Mouse (Mus musculus) common myeloid progenitor, adult 5-6 weeks (primary cell): ENCODE measurements around the gene Irf9. TPM values are rescaled to one million over a fixed set of nuclear protein-coding genes. Genes with fewer than 3 reads are reported as not detected.
A peak's percentile ranks its signal among the peaks of the same experiment; 100 is the strongest.

Experiments
- ATAC-seq: replicated peaks from 2 replicates; pipeline ENCODE4 v1.8.0; 2016; ENCODE audit warnings: low read depth, mild to moderate bottlenecking, moderate TSS enrichment, inconsistent platforms; ENCODE audit not compliant: poor library complexity, severe bottlenecking
- total RNA-seq: library from RNA; stranded (forward); fragments of 200-1000, 187-1606 nt; gene quantifications from 2 replicates; pipeline ENCODE4 v1.2.3, GENCODE M21; 2017

Irf9 gene
- 38.5 and 39.8 TPM in 2 replicates for total RNA-seq

GRCm38 (mm10) chr14:55603271-55603632 is at the start of gene Irf9:
Gene Irf9 (plus strand): TSS chr14:55603571.
- 0 out of 2 replicates have a peak, but pooled peaks have one; percentile 16 for ATAC-seq

DNA sequence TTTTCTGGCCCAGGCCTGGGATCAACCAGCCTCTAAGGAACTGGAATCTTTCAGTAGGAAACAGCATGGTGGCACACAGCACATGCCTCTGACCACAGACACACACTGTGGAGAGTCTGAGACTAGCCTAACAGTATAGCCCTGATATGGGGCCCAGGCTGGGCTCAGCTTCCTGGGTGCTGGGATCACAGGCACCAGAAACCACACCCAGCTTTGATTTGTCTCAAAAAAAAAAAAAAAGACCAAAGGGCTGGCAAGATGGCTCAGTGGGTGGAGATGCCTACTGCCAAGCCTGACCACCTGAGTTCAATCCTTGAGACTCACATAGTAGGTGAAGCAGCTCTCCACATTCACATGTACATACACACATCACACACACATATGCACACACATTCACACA is 48.7 kb upstream of the Irf9 start:
- no peak for ATAC-seq

- no peak for ATAC-seq
Measured at GRCm38 (mm10) chr14:55555788-55556187, 47.6 kb upstream of the Irf9 start.

- peak; percentile 40 for ATAC-seq
Measured at GRCm38 (mm10) chr14:55557003-55557402, 46.4 kb upstream of the Irf9 start.

- ATAC-seq: no peak
Measured at GRCm38 (mm10) chr14:55557587-55557986, 45.8 kb upstream of the Irf9 start.

GRCm38 (mm10) chr14:55558740-55559448 is 44.5 kb upstream of the Irf9 start:
- no peak for ATAC-seq

DNA sequence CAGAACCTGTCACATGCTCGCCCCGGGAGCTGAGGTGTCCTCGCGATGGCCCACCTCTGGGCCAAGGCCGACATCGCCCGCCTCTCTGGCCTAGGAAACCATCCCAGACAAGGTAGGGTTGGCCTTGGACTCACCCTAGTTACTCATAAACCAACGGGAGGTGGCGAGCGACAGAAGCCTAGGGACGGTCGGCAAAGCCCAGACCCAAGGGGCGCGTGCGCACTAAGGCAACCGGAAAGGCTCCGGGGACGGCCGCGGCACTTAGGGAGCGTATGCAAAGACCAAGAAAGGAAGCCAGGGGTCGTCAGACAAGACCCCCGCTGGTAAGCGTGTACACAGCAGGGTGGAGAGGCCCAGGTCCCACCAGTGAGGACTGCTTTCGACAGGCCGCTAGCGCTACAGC is 43.6 kb upstream of the Irf9 start, which contains the start of gene Dcaf11:
TSS of gene Dcaf11 (plus strand) at position 208 of the 403 bp plus-strand sequence.
- peak; percentile 52 for ATAC-seq

DNA sequence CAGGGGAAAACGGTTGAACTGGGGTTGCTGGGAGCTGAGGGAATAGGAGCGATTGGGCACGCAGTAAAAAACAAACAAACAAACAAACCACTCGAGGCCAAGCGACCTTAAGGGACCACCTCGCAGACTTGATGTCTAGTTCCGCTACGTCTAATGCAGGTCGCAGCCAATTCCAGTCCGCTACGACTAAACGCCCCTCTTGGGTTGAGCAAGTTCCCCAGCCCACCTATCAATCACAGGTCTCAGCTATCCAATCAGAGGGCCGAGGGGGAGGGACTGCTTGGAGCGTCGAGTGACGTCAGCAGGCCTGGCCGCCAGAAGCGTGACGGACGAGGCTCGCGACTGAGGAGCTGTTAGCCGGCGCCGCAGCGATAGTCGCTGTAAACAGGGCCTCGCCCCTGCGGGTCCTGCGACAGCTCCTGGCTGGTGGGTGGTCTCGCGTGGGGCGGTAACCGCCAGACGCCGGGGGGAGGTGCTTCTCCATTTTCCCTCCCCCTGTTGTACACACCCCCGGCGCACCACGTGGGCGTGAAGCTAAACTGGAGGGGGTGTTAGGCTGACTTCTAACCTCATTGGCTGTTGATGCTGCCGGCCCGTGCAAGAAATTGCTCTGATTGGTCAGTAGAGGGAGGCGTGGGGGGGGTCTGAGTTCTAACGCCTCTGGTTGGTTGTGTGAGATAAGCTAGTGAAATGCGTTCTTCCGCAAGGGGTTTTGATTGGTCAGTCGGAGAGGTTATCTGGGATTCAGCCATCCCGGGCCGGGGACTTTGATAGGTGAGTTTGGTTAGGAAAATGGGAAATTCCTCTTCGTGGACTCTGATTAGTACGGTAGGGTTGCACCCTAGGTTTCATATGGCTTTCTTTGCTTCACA is 42.9 kb upstream of the Irf9 start, which contains the start of gene A730061H03Rik:
TSS of gene A730061H03Rik (minus strand) at position 205 of the 872 bp plus-strand sequence.
- peak; percentile 76 for ATAC-seq

- no peak for ATAC-seq
Measured at GRCm38 (mm10) chr14:55561860-55562259, 41.5 kb upstream of the Irf9 start.

GRCm38 (mm10) chr14:55563249-55563648 is 40.1 kb upstream of the Irf9 start:
- no peak for ATAC-seq

DNA sequence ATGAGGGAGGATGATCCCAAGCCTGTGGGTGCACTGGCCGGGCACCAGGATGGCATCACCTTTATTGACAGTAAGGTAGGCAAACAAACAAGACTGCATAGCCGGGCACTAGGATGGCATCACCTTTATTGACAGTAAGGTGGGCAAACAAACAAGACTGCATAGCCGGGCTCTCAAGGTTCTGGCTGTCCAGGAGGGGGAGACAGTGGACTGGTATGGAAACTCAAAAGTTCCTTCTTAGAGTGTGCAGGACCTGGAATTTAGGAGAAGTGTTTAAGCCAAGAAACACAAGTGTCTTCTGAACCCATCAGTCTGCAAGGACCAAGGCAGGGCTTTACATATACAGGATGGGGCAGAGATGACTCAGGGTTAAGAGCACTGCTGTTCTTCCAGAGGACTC is 37.6 kb upstream of the Irf9 start:
- no peak for ATAC-seq

DNA sequence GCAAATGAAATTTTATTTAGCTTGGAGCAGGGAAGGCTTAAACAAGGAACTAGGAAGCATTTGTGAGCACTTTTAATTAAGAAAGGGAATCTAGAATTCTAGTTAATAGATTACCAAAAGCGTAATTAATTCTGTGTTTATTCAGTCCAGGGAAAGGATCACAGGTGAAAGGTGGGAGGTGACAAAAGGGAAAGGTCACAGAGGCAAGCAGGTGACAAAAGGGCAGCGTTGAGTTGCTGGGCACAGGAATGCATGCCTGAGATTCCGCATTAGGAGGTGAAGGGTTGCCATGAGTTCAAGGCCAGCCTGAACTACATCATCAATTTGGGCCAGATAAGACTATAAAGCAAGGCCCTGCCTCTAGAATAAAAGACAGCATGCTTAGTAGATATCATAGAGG is 35.9 kb upstream of the Irf9 start:
- no peak for ATAC-seq

- ATAC-seq: no peak
Measured at GRCm38 (mm10) chr14:55570588-55570987, 32.8 kb upstream of the Irf9 start.

DNA sequence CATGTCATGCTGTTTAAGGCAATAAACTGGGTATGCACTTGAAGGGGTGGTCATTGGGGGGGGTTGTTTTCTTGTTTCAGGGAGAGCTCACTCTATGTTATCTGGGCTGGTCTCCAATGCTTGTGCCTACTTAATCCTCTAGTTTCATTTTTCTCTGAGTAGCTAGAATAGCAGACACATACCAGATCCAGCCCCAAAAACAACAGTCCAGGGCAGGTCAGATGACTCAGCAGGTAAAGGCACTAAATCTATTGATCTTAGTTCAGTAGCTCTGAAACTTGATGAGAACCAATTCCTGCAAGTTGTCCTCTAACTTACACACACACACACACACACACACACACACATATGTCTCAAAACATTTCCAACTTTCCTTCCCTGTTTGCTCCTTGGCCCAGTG is 31.6 kb upstream of the Irf9 start:
- ATAC-seq: no peak

DNA sequence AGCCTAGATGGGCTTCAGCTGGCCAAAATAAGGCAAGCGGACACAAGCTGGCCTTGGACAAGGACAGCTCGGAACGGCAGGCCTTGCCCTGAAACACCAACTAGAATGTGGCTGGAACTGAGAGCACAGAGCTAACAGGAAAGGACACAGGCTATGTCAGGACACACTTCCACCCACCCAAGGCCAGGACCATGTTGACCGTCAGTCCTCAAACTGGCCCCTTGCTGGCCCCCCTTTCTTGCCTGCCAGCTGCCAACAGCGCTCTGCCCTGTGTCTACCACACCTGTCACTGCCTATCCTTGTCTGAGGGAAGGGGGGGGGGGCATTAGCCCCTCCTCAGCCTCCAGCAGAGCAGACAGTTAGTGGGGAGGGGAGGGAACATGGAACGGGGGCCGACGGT is 28.1 kb upstream of the Irf9 start, which contains the start of gene Fitm1:
TSS of gene Fitm1 (plus strand) at position 316 of the 400 bp plus-strand sequence.
- no peak for ATAC-seq

DNA sequence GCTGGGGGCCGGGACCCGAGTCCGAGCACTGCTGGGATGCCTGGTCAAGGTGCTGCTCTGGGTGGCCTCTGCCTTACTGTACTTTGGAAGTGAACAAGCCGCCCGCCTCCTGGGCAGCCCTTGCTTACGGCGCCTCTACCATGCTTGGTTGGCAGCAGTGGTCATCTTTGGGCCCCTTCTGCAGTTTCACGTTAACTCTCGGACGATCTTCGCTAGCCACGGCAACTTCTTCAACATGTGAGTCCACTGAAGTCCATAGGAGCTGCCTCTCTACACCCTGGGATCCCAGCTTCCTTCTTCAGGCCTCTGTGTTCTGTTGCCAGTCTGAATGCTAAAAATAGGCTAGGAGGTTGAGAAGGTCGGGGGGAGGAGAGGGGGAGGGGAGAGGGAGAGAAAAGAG is 27.7 kb upstream of the Irf9 start:
- no peak for ATAC-seq

DNA sequence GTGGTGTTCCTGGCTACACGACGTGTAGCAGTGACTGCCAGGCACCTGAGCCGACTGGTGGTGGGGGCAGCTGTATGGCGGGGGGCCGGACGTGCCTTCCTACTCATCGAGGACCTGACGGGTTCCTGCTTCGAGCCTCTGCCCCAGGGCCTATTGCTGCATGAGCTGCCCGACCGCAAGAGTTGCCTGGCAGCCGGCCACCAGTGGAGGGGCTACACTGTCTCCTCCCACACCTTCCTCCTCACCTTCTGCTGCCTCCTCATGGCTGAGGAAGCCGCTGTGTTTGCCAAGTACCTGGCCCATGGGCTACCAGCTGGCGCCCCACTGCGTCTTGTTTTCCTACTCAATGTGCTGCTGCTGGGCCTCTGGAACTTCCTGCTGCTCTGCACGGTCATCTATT is 27.0 kb upstream of the Irf9 start:
- ATAC-seq: peak; percentile 31

GRCm38 (mm10) chr14:55577871-55578667 is 25.3 kb upstream of the Irf9 start, which contains the start of gene Psme1:
Gene Psme1 (plus strand): TSS chr14:55578123.
- ATAC-seq: peak; percentile 91

GRCm38 (mm10) chr14:55578668-55579269 is 24.6 kb upstream of the Irf9 start:
- peak; percentile 18 for ATAC-seq
